Mouse (Mus musculus) lung, embryonic 15.5 days (tissue): ENCODE data around the gene Crip3. TPM values are rescaled to one million over a fixed set of nuclear protein-coding genes. Genes with fewer than 3 reads are reported as not detected.

Experiments
- ATAC-seq: fragments of 200-750 bp; cut with Nextera tagmentation; 2 replicates; pipeline ENCODE4 v1.8.0; 2017; ENCODE audit warnings: moderate number of reproducible peaks, borderline replicate concordance; ENCODE audit not compliant: low FRiP score, low TSS enrichment; ENCODE audit errors: extremely low read depth
- H3K27ac ChIP-seq: fragments of 300-500 bp; sonication (generic); 2 replicates; pipeline ENCODE4 v1.5.1; 2015; ENCODE audit warnings: moderate library complexity, mild to moderate bottlenecking, inconsistent platforms
- H3K27me3 ChIP-seq: fragments of 300-500 bp; sonication (generic); 2 replicates; pipeline ENCODE4 v1.6.1; 2015; ENCODE audit warnings: inconsistent platforms
- H3K36me3 ChIP-seq: fragments of 300-500 bp; sonication (generic); 2 replicates; pipeline ENCODE4 v1.6.1; 2015; ENCODE audit warnings: inconsistent platforms
- H3K4me1 ChIP-seq: fragments of 300-500 bp; sonication (generic); 2 replicates; pipeline ENCODE4 v1.6.1; 2015; ENCODE audit warnings: inconsistent platforms
- H3K4me2 ChIP-seq: fragments of 300-500 bp; sonication (generic); 2 replicates; pipeline ENCODE4 v1.6.1; 2015; ENCODE audit warnings: inconsistent platforms, mild to moderate bottlenecking, moderate library complexity
- H3K4me3 ChIP-seq: fragments of 300-500 bp; sonication (generic); 2 replicates; pipeline ENCODE4 v1.5.1; 2015; ENCODE audit warnings: mild to moderate bottlenecking, inconsistent platforms
- H3K9ac ChIP-seq: fragments of 300-500 bp; sonication (generic); 2 replicates; pipeline ENCODE4 v1.6.1; 2015; ENCODE audit warnings: inconsistent platforms
- H3K9me3 ChIP-seq: fragments of 300-500 bp; sonication (generic); 2 replicates; pipeline ENCODE4 v1.6.1; 2016; ENCODE audit warnings: inconsistent platforms
- WGBS: fragments of 180-500 bp; shearing (Covaris S2); methylation state at CpG from one replicate; pipeline ENCODE4 v1.1.7; 2015; 5-methylcytosine and 5-hydroxymethylcytosine counted together
- polyA plus RNA-seq: library from polyadenylated mRNA; unstranded; fragments of >200 nt; fragmentation: Nextera tagmentation; extraction: Ambion mirVana; gene quantifications from 2 replicates; pipeline ENCODE4 v1.2.1, GENCODE M21; 2015

Crip3 gene
- 1.7 and 7.8 TPM in 2 replicates for polyA plus RNA-seq

DNA sequence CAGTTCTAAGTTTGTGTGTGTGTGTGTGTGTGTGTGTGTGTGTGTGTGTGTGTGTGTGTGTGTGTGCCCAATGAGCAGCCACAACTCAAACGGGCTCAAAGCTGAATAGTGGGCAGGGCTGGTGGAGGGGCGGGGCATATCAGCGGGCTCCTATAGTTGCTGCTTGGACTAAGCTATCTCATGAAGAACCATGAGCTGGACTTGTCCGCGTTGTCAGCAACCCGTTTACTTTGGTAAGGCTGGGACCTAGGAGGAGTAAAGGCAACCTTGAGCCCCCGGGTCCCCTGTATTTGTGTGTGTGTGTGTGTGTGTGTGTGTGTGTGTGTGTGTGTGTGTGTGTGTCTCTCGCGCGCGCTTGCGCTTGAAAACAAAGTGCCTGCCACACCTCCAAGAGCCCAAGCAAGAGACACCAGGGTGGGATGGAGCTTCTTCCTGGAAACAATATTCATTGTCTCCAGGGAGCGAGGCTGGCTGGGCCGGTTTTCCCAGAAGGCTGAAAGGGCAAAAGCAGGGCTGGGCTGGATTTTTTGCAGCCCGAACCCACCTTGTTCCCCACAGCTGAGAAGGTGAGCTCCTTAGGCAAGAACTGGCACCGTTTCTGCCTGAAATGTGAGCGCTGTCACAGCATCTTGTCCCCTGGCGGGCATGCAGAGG, at the start of gene Crip3:
TSS of gene Crip3 (plus strand) at position 166 of the 654 bp plus-strand sequence.
- H3K36me3 ChIP-seq: no peaks in the 10 kb centered on the region
- H3K4me3 ChIP-seq: no peak within 1 kb of the TSS
- no peaks in the 10 kb centered on the region for H3K27me3 ChIP-seq
- peak within 1 kb of the TSS; percentile 48 for H3K4me2 ChIP-seq
- no peak within 1 kb of the TSS for H3K27ac ChIP-seq
- H3K9ac ChIP-seq: no peak within 1 kb of the TSS
- no peaks in the 10 kb centered on the region for H3K9me3 ChIP-seq
- peaks cover 6% of the 10 kb centered on the region; the same call in 1 of the 2 replicates for H3K4me1 ChIP-seq
- ATAC-seq: no peak
- 10% methylated on average over 18 of the region's 18 CpGs for WGBS

DNA sequence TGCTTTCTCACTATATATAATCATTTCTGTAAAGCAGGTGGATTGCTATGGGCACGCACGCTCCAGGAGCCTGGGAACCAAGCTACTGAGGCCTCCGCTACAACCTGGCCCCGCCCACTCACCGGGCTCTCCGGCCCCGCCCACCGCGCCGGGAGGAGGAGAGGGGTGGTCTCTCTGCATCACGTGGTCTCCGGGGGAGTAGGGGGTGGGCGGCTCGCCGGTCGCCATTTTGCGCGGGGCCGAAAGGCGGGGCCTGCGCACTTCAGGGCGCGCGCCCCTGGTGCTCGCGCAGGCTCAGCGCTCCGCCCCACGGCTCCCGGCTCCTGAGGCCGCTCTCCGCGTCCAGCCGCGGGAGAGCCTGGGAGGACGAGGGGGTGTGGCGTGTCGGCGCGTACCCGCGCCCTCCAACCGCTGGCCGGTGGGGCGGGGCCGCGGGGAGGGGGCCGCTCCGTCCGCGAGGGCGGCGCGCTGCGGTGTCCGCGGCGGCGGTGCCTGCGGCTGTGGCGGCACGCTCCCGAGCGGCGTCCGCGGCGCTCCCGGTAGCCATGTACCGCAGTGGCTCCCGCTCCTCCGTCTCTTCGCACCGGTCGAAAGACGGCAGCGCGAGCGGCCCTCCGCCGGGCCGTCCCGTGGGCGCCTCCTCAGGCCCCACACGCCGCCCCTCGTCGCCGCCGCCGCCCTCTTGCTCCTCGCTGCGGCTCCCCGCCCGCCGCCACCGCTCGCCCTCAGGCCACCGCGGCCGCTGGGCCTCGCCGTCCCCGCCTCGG, 45.2 kb upstream of the Crip3 start, which contains the start of gene Zfp318:
TSS of gene Zfp318 (plus strand) at position 438 of the 767 bp plus-strand sequence.
- WGBS: under 1% methylated on average over 86 of the region's 105 CpGs
- H3K4me1 ChIP-seq: peaks cover 8% of the 10 kb centered on the region
- no peaks in the 10 kb centered on the region for H3K9me3 ChIP-seq
- no peaks in the 10 kb centered on the region for H3K27me3 ChIP-seq
- H3K4me2 ChIP-seq: peak within 1 kb of the TSS; percentile 86
- peak within 1 kb of the TSS; percentile 81 for H3K27ac ChIP-seq
- peaks cover 4% of the 10 kb centered on the region; the same call in 1 of the 2 replicates for H3K36me3 ChIP-seq
- H3K9ac ChIP-seq: peak within 1 kb of the TSS; percentile 97
- peak within 1 kb of the TSS; percentile 98 for H3K4me3 ChIP-seq
- ATAC-seq: peak; percentile 99

DNA sequence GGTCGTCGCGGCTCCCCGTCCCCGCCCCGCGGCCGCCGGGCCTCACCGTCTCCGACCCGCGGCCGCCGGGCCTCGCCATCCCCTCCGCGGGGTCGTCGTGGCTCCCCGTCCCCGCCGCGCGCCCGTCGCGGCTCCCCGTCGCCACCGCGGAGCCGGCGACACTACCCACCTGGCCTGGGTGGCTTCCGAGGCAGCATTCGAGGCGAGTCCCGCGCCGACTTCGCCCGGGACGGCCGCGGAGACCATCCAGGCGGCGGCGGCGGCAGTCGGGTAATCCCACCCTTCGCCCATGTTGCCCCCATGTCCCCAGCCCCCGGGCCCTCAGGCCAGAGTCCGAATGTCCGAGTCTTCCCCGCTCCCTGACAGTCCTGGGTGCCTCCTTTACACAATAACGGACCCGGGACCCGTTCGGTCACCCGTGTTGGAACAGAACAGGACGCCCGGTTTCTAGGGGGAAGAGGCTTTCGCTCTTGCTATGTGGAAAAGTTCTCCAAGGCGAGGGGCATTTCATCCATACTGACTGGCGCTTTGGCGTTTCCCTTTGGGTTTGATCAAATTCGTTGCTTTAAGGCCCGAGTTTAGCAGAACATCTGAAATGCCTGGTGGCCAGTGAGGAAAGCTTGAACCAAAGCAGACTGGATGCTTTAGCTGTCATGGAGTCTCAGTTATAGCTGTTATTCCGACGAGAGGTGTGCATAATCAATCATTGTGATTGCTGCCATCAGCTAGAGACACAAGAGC, 44.5 kb upstream of the Crip3 start:
- ATAC-seq: 0 out of 2 replicates have a peak, but pooled peaks have one; percentile 3
- H3K4me2 ChIP-seq: peak overlapping the region; percentile 86
- H3K9me3 ChIP-seq: no peaks in the 10 kb centered on the region
- peak overlapping the region; percentile 81 for H3K27ac ChIP-seq
- H3K4me3 ChIP-seq: peak overlapping the region; percentile 98
- no peaks in the 10 kb centered on the region for H3K27me3 ChIP-seq
- WGBS: under 1% methylated on average over 52 of the region's 70 CpGs
- H3K36me3 ChIP-seq: peaks cover 9% of the 10 kb centered on the region
- peaks cover 8% of the 10 kb centered on the region for H3K4me1 ChIP-seq
- peak overlapping the region; percentile 97 for H3K9ac ChIP-seq

DNA sequence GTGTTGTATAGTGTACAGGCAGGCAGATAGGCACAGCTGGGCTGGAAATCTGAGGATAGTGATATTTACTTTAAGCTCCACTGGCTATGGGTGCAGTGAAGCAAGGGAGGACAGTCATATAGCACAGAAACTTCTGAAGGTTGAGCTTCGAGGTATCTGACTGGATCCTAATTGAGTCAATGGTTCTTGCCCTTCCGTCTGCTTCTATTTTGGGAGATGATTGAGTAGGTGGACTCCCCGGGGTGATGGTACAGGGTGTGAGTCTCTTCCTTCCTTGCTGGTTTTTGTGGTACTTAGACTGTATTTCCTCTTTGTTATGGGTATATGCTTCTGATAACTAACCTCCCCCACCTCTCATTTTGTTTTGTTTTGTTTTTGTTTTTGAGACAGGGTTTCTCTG, 40.5 kb upstream of the Crip3 start:
- Histone ChIP-seq H3K36me3 (peaks cover 15% of the 10 kb centered on the region), H3K4me1 (peaks cover 8% of the 10 kb centered on the region), H3K4me3 (no peak overlapping the region), H3K9ac (no peak overlapping the region), H3K4me2 (no peak overlapping the region), H3K27ac (no peak overlapping the region), H3K27me3 (no peaks in the 10 kb centered on the region), H3K9me3 (no peaks in the 10 kb centered on the region)
- WGBS: 70% methylated on average over 3 of the region's 3 CpGs
- ATAC-seq: no peak

DNA sequence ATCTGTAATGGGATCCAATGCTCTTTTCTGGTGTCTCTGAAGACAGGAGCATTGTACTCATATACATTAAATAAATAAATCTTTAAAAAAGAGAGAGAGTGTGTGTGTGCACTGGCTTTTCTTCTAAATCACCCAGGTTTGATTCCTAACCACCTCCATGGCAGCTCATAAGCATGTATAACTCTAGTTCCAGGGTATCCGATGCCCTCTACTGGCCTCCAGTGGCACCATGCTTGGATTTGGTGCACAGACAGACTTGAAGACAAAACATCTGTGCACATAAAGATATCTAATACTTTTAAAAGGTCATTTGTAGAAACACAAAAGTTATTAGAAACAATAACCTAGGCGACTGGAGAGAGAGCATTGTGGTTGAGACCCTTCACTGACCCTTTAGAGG, 35.7 kb upstream of the Crip3 start:
- no peak overlapping the region for H3K27ac ChIP-seq
- no peaks in the 10 kb centered on the region for H3K4me1 ChIP-seq
- H3K4me2 ChIP-seq: no peak overlapping the region
- no peaks in the 10 kb centered on the region for H3K27me3 ChIP-seq
- 42% methylated on average over 2 of the region's 2 CpGs for WGBS
- H3K9me3 ChIP-seq: no peaks in the 10 kb centered on the region
- no peak overlapping the region for H3K4me3 ChIP-seq
- no peak overlapping the region for H3K9ac ChIP-seq
- ATAC-seq: no peak
- H3K36me3 ChIP-seq: peaks cover 31% of the 10 kb centered on the region

DNA sequence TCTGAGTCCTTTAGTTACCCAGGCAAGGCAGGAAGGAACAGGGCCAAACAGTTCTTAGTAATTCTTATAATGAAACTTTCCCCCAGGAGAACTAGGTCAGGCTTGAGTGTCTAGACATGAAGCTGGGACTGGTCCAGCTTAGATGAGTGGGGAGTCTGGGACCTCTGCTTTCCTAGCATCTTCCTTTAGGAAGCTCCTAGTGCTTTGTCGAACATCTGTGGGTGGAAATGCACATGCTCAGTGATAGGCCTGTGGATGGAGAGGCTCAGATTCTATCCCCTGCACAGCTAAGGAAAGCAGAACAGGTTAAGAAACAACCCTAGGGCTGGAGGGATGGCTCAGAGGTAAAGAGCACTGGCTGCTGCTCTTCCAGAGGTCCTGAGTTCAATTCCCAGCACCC, 34.1 kb upstream of the Crip3 start:
- Histone ChIP-seq H3K27ac (no peak overlapping the region), H3K36me3 (peaks cover 33% of the 10 kb centered on the region), H3K4me1 (no peaks in the 10 kb centered on the region), H3K9me3 (no peaks in the 10 kb centered on the region), H3K4me3 (no peak overlapping the region), H3K4me2 (no peak overlapping the region), H3K27me3 (no peaks in the 10 kb centered on the region), H3K9ac (no peak overlapping the region)
- WGBS: 92% methylated on average over 1 of the region's 1 CpGs
- no peak for ATAC-seq

DNA sequence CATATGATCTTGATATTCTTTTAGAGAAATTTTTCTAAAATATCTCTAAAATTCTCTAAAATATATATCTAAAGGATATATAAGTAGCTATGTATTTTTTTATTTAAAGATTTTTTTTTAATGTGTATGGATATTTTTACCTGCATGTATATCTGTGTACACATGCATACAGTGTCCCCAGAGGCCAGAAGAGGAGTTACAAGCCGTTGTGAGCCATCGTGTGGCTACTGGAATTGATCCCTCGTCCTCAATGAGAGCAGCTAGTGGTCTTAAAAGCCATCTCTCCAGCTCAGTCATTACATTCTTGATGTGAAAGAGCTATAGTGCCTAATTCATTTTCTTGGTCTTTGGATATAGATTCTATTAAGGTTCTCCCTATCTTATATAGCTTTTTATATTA, 20.2 kb upstream of the Crip3 start:
- peaks cover 66% of the 10 kb centered on the region for H3K36me3 ChIP-seq
- H3K9me3 ChIP-seq: no peaks in the 10 kb centered on the region
- no peak overlapping the region for H3K9ac ChIP-seq
- no peak for ATAC-seq
- H3K4me3 ChIP-seq: no peak overlapping the region
- WGBS: 27% methylated on average over 3 of the region's 3 CpGs
- no peaks in the 10 kb centered on the region for H3K4me1 ChIP-seq
- no peak overlapping the region for H3K4me2 ChIP-seq
- no peak overlapping the region for H3K27ac ChIP-seq
- no peaks in the 10 kb centered on the region for H3K27me3 ChIP-seq

DNA sequence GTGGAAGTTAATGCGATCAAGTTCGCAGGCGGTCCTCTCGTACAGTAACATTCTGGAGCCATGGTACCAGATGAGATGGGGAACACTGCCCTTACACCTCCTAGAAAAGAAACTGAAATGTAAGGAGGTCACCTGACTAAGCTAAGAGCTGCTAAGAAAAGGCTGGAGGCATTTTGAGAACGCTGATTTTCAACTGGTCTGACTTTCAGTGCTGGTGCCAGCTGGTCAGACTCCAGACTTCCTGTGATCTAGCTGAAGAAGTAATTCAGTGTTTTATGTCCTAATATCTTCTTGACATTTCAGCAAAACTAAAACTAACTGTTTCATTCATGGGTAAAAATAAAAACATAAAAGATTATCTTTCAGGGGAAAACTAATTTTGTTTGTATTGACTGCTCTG, 10.1 kb upstream of the Crip3 start:
- H3K4me3 ChIP-seq: no peak overlapping the region
- no peak overlapping the region for H3K27ac ChIP-seq
- no peak for ATAC-seq
- no peaks in the 10 kb centered on the region for H3K9me3 ChIP-seq
- H3K27me3 ChIP-seq: no peaks in the 10 kb centered on the region
- no peaks in the 10 kb centered on the region for H3K4me1 ChIP-seq
- peaks cover 6% of the 10 kb centered on the region for H3K36me3 ChIP-seq
- WGBS: 75% methylated on average over 5 of the region's 5 CpGs
- no peak overlapping the region for H3K9ac ChIP-seq
- no peak overlapping the region for H3K4me2 ChIP-seq

DNA sequence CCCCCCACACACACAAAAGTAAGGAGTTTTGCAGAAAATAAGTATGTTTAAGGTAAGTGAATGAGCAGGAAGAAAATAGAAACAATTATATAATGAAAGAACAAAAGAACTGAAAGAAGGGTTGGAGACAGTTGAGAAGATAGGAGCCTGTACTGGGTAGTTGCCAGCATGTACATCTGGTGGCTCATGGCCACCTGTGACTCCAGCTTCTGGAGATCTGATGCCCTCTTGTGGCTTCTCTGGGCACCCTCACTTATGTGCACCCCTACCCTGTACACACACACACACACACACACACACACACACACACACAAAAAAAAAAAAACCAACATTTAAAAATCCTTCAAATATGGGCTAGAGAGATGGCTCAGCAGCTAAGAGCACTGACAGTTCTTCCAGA, 9.0 kb upstream of the Crip3 start:
- no peak overlapping the region for H3K4me2 ChIP-seq
- no peaks in the 10 kb centered on the region for H3K27me3 ChIP-seq
- H3K27ac ChIP-seq: no peak overlapping the region
- H3K4me3 ChIP-seq: no peak overlapping the region
- H3K36me3 ChIP-seq: no peaks in the 10 kb centered on the region; the same call in 1 of the 2 replicates
- no peak for ATAC-seq
- no peaks in the 10 kb centered on the region for H3K9me3 ChIP-seq
- no peaks in the 10 kb centered on the region for H3K4me1 ChIP-seq
- H3K9ac ChIP-seq: no peak overlapping the region

DNA sequence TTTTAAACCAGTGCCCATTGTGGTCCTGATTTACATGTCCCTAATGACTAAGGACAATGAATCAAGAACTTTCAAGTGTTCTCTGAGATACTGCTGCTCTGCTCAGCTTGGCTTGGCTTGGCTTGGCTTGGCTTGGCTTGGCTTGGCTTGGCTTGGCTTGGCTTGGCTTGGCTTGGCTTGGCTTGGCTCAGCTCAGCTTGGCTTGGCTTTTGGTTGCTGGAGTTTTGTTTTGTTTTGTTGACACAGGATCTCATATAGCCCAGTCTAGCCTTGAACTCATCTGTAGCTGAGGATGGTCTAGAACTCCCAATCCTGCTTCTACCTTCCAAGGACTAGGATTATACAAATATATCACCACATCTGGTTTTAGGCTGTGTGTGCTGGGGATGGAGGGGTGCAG, 2.2 kb upstream of the Crip3 start:
- no peak overlapping the region for H3K9ac ChIP-seq
- no peak overlapping the region for H3K4me3 ChIP-seq
- H3K4me2 ChIP-seq: no peak overlapping the region
- no peaks in the 10 kb centered on the region for H3K27me3 ChIP-seq
- peaks cover 4% of the 10 kb centered on the region; the same call in 1 of the 2 replicates for H3K4me1 ChIP-seq
- no peak for ATAC-seq
- H3K9me3 ChIP-seq: no peaks in the 10 kb centered on the region
- H3K27ac ChIP-seq: no peak overlapping the region
- H3K36me3 ChIP-seq: no peaks in the 10 kb centered on the region

DNA sequence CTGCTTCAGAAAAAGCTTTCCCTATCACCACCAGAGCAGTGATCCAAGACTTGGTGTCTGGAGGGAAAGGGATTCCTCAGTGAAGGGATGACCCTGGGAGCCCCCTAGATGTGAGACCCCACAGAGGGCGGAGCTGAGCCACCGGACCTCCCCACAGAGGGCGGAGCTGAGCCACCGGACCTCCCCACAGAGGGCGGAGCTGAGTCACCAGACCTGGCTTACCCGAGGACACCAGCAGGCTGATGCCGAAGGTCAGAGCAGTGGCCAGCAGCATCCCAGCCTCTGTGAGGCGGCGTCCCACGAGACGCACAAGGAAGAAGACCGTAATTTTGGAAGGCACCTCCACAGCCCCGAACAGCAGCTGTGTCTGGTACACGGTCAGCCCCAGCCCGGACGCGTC, 4.9 kb downstream of the Crip3 start:
- H3K27me3 ChIP-seq: peaks cover 24% of the 10 kb centered on the region; the same call in 1 of the 2 replicates
- ATAC-seq: peak; percentile 49; the same call in 1 of the 2 replicates
- peaks cover 8% of the 10 kb centered on the region; the same call in 1 of the 2 replicates for H3K4me1 ChIP-seq
- no peaks in the 10 kb centered on the region for H3K36me3 ChIP-seq
- H3K9ac ChIP-seq: no peak overlapping the region
- H3K4me3 ChIP-seq: peak overlapping the region; percentile 13; the same call in 1 of the 2 replicates
- 2% methylated on average over 17 of the region's 17 CpGs for WGBS
- H3K27ac ChIP-seq: no peak overlapping the region
- H3K9me3 ChIP-seq: no peaks in the 10 kb centered on the region
- H3K4me2 ChIP-seq: peak overlapping the region; percentile 48
